Mouse (Mus musculus): Measurements from ENCODE around the gene Atxn7.

Gene Atxn7

DNA sequence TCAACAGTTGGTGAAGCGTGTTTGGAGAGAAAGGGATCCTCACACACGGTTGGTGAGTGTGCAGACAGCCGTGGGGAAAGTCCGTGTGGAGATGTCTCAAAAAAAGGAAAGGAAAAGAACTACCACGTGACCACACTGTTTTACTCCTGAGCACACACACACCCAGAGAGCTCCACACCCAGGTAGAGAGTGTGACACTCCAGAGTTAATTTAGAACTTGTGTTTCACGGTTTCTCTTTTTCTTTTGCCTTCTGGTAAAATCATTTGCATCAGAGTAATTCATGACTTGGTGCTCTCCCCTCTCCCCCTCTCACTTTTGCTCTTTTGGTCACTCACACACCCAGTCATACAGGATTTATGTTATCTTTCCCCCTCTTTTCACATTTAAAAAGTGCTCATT, 105.0 kb downstream of the Atxn7 start:
- no peak for DNase-seq

DNA sequence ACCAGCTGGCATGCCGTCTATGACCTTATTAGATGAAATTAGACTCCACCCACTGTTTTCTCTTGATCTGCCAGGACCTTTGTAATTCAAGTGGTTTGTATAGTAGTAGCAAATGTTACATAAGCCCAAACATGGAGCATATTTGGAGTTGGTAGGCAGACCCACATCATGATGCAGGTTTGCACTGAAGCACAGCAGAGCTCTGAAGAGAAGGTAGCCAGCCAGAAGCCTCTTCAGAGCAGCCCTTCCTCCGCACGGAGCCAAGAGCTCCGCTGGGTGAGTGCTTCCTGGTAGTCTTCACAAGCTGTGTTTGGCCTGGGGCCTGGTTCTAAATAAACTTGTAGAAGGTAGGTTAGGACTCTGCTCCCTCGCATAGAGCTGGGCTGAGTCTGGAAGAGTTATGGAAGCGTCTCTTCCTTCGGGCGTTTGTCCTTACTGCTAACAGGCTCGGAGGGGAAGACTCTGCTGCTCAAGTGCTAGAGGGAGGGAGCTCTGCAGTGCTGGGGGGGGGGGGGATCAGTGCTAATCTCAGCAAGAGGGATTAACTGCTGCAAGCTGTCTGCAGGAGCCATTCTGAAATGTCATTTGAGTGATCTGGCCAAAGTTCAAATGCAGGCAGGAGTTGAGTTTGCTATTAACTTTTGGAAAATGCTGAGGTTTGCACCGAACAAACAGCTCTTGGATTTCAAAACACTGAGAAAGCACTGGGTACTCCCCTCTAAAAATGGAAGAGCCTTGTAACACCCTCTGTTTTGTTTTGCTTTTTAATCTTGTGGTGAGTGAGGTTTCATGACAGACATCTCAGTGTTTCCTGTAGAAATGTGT, 106.6 kb downstream of the Atxn7 start:
- DNase-seq, result peak; percentile 80 to 89

GRCm38 (mm10) chr14:14068553-14068952, 107.3 kb downstream of the Atxn7 start:
- no peak for DNase-seq

DNA sequence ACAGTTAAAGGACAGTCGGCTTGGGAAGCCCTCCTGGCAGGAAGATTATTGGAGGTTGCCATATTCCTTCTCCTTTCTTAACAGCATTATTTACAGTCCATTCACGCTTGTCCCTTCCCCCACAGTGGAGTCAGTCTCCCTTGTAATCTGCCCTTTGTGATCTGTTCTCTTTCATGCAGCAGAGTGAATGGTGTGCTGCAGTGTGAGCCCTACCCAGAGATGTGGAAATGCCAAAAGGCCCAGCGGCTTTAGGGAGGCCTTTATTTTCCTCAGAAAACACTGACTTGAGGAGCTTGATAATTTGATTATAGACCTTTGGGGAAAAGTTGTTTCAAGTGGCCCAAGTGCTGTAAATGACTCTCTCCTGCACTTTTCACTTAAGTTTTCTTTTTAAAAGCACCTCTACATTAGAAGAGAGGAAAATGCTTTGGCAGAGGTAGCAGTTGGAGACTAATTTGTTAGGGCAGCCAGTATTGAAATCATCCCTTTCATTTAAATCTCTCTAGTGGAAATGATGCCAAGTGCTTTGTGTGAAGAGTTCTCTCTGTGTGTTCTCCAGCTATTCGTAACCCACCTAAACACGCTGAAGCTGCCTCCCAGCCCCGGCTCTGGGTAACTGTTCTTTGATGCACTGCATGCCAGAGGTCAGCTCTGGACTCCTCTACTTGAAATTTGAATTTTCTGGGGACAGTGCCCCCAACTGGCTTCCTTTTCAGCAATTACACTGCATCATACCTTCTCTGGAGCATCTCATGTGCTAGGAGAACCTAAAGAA, 109.5 kb downstream of the Atxn7 start:
- no peak for DNase-seq

DNA sequence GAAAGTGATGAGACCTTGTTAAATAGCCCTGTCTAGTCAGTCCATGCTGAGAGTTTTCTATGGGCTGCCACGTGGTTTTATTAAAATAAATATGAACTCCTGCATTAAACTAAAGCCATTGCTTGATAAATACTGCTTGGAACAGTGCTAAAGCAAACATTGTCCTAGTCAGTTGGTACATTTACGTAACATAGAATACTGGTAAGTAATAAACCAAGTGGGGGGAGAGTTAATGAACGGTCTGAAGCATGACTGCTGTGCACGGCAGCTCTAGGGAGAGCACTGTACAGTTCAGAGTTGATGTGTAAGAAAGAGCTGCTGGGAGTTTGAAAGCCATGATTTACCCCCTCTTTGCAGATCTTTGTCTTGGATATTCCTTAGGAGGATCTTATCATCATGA, 110.2 kb downstream of the Atxn7 start:
- no peak for DNase-seq

DNA sequence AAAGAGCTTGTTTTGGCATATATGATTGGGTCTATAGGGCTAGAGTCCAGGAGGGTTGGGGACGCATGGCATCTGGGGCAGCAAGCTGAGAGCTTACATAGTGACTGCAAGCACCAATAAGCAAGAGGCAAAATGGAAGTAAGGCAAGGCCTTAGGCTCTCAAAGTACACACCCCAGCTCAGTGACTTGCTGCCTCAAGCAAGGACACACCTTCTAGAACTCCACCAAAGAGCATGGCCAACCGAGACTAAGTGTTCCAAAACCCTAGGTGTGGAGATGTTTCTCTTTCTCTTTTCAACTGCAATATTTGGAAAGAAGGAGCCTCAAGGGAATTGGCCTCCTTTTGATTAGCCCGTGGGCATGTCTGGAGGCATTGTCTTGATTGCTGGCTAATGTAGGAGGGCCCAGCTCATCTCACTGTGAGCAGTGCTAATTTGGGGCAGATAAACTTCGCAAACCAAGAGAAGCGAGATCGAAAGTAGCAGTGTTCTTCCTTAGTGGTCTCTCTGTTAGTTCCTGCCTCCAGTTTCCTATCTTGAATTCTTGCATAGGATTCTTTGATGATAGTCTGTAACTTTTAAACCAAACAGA, 119.5 kb downstream of the Atxn7 start:
- DNase-seq, result no peak

- DNase-seq, result no peak
Measured at GRCm38 (mm10) chr14:14083811-14084210, 122.6 kb downstream of the Atxn7 start.

GRCm38 (mm10) chr14:14086711-14087263, 125.5 kb downstream of the Atxn7 start:
- no peak for DNase-seq

DNA sequence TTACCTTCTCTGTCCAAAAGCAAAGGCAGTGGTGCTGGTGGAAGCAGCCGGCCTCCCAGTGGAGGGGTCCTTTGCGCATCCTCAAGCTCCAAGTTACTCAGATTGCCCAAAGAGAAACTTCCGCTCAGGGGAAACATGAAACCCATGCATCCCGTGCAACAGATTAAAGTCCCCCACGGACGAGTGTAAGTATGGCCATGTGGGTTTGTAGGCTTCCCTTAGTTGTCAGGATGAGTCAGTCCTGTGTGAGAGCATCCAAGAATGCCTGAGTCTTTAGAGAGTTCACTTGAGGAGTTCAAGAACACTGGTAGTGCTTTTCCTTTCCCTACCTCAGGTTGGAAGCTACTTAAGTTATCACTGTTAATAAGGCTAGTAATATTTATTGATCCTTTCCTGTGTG, 126.1 kb downstream of the Atxn7 start:
- no peak for DNase-seq

GRCm38 (mm10) chr14:14088016-14088791, 127.0 kb downstream of the Atxn7 start:
- no peak for DNase-seq

DNA sequence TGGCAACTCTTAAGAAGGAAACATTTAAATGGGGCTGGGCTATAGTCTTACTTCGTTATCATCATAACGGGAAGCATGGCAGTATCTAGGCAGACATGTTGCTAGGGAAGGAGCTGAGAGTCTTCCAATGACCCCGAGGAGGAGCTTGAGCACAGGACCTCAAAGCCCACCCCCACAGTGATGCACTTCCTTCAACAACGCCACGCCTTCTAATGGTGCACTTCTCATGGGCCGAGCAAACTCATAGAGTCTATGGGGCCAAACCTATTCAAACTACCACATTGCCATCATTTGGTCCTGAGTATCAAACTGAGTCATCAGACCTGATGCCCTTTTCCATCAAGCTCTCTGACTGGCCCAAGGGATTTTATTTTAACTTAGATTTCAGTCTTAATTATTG, 129.3 kb downstream of the Atxn7 start:
- DNase-seq, result no peak

DNA sequence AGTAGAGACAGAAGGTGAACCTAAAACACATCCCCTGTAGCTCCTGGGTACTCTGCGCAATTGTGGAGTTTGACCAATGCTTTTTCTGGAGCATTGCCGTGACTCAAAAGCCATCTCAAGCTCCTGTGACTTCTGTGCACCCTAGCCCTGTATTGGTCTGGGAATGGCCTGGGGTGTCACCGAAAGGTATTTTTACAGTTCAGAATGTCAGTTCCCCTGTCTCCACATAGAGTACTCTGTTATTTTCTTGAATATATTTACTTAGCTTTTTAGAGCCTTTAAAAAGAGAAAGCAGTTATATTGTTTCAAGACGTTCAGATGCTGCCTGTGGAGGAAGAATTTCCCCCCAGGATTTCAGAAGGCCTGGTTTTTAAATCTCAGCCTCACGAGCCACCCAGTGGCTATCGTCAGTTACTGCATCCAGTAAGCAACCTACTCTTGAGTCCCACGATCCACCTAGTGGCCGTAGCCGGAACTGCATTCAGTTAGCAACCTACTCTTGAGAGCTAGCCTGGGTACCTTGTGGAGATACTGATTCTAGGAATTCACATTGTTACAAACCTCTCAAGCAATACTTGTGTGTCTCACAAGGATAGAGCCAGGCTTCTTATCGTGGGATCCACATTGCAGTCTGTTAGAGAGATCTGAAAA, 137.2 kb downstream of the Atxn7 start:
- peak; percentile 85 to 95 for DNase-seq

DNA sequence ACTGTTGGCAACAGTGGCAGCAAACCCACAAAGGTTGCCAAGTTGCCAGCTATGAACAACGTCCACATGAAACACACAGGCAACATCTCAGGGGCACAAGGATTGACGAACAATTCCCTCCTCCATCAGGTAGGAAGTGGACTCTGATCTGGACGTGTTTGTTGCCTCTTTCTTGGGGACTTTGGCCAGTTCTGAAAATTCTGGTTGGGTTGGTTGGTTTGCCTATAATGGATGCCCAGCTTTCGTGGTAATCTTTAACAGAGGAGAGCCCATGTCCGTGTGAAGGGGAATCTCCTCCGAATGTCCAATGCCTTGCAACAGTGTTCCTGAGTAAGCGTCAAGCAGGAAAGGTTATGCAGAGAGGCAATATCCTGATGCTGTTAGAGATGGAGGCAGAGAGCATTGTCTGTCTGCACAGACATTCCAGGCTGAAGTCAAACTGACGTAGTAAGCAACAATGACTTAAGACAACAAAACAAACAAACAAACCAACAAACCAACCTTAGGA, 139.6 kb downstream of the Atxn7 start:
- DNase-seq, result peak; percentile 77 to 91

DNA sequence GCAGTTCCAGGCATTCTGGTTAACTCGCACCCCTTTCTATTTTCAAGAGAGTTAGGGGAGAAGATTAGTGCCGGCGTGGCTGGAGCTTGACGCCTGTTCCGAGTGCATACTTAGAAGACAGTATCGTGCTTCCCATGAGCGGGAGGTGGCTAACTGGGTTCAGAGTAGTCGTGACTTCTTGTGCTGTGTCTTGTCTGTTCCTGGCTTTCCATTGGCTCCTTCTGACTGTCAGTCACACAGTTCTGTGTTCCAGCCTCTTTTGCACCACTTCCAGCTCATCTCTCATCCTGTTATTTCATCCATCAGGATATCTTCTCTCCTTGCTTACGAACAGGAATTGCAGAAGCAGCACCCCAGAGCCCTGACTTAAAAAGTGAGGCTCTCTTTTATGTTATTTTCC, 140.1 kb downstream of the Atxn7 start:
- DNase-seq, result peak; percentile 29 to 53

DNA sequence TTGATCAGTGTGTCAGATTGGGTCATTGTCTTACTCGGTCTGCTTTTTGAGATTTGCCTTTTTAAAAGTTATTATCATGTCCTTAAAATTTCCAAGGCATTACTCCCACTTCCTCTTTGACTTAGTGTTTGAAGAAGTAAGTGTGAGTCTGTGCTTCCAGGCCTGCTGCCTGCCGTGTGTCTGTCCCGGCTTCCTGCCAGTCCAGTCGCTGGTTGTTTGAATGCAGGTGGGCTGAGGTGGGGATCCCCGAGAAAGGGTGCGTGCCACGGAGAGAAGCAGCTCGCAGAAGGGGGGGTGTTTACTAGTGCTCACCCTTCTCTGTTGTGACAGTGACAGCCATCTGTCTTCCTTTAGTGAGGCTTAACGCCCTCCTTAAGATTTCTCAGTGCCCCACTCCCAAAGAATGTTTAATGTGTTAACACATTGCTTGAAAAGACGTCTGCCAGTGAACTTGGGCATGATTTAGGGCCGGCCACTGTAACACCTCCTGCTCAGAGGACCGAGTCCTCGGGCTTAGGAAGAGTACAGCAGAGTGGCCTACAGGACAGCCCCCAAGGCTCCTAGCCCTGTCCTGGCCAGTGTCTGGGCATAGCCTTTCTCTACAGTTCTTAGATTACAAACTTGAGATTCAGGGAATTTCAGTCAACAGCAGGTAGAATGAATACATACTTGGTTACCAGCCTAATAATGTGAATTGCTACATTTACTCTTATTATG, 143.1 kb downstream of the Atxn7 start:
- no peak for DNase-seq

GRCm38 (mm10) chr14:14104930-14105318, 143.7 kb downstream of the Atxn7 start:
- DNase-seq, result no peak

GRCm38 (mm10) chr14:14110710-14111109, 149.5 kb downstream of the Atxn7 start:
- no peak for DNase-seq

DNA sequence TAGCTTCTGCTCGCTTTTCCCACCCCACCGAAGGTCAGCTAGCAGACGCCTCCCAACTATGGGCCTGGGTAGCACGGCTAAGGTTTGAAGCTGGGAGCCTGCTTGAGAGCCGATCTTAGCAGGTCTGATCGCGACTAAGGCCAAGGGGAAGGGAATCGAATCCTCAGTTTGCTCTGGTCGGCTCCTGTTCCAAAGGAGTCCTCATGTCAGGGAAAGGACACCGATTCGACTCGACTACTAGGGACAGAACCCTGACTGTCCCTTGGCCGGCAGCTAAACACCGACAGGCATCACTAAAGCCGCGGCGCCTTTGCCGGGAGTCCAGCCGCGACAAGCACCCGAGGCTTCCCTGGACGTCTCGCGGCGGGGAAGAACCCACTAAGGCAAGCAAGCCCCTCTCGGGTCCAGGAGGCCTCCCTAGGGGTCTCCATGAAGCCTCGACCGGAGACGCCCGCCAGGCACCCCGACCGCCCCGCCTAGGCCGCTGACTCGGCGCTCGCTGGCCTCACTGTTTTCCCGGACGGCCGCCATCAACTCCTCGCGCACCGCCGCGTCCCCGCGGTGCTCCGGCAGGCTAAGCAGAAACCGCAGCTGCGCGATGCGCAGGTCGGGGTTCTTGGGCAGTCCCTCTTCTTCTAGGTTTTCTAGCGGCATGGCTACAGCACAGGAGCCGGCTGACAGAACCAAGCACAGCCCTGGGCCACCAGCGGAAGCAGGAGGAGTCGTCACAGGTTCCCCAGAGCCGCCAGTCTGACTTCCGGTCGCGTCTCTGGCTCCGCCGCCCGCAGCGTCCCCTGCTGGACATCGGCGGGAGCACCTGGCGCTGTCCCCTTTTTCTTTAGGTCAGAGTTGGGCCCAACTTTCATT, 159.2 kb downstream of the Atxn7 start, which contains the start of gene Psmd6:
Gene Psmd6 (minus strand): TSS at position 755 of the 867 bp plus-strand sequence.
- peak; percentile 82 to 93 for DNase-seq

Measured in kidney, adult 8-10 months (tissue).